Mouse (Mus musculus) small intestine, adult 10 weeks (tissue): ENCODE data around the gene Impg1. TPM values are rescaled to one million over a fixed set of nuclear protein-coding genes. Genes with fewer than 3 reads are reported as not detected.

Experiments used
- polyA plus RNA-seq: library from polyadenylated mRNA; stranded (reverse); fragments of 350-450 nt; fragmentation: Illumina TruSeq; extraction: RNeasy Lipid Tissue Mini Kit (QIAGEN cat#74804); gene quantifications from one replicate; pipeline ENCODE4 v1.2.3, GENCODE M21; 2014; ENCODE audit warnings: low replicate concordance

Gene Impg1
- polyA plus RNA-seq, result 0.15 TPM

GRCm38 (mm10) chr9:80465381-80465780 is at the start of gene Impg1:
TSS of gene Impg1 (minus strand) at chr9:80465481.

